Mouse (Mus musculus): ENCODE results near the gene Pla2g2c. TPM values are rescaled to one million over a fixed set of nuclear protein-coding genes. Genes with fewer than 3 reads are reported as not detected.

Pla2g2c gene
- total RNA-seq (2023), result 0.43 TPM

GRCm38 (mm10) chr4:138724354-138725126 is at the start of gene Pla2g2c:
TSS of gene Pla2g2c (plus strand) at chr4:138724792.

GRCm38 (mm10) chr4:138737031-138737430 is 12.4 kb downstream of the Pla2g2c start, which contains the start of gene Ubxn10:
TSS of gene Ubxn10 (minus strand) at chr4:138737167.

GRCm38 (mm10) chr4:138757416-138757815 is 32.8 kb downstream of the Pla2g2c start, which contains the start of gene Pla2g2f:
TSS of gene Pla2g2f (minus strand) at chr4:138757626.

GRCm38 (mm10) chr4:138775435-138775834 is 50.8 kb downstream of the Pla2g2c start, which contains the start of gene Pla2g2d:
TSS of gene Pla2g2d (plus strand) at chr4:138775735.

Other genes starting within 250 kb of the Pla2g2c start
- not detected for gene Vwa5b1, start 88.9 kb upstream of the Pla2g2c start, total RNA-seq (2023)
- gene Ubxn10, start 12.4 kb downstream of the Pla2g2c start, total RNA-seq (2023), result 0.18 TPM
- not detected for gene Pla2g2f, start 32.8 kb downstream of the Pla2g2c start, total RNA-seq (2023)
- 0.46 TPM for gene Pla2g2d, start 50.9 kb downstream of the Pla2g2c start, total RNA-seq (2023)
- gene Pla2g5, start 138.7 kb downstream of the Pla2g2c start, total RNA-seq (2023), result not detected
- gene Gm13030, start 149.2 kb downstream of the Pla2g2c start, total RNA-seq (2023), result not detected
- gene Pla2g2e, start 153.2 kb downstream of the Pla2g2c start, total RNA-seq (2023), result not detected
- 9.4 TPM for gene Otud3, start 189.2 kb downstream of the Pla2g2c start, total RNA-seq (2023)
- gene Rnf186, start 242.3 kb downstream of the Pla2g2c start, total RNA-seq (2023), result not detected
- 43.7 TPM for gene Tmco4, start 248.1 kb downstream of the Pla2g2c start, total RNA-seq (2023)

Data from CD8-positive naive resting alpha-beta T cell, adult 57 days (primary cell).